Mouse (Mus musculus): Measurements from ENCODE around the gene Vash1. TPM values are rescaled to one million over a fixed set of nuclear protein-coding genes. Genes with fewer than 3 reads are reported as not detected.
A peak's percentile ranks its signal among the peaks of the same experiment; 100 is the strongest.

The Vash1 gene
- polyA plus RNA-seq, 1 experiment from 2014 or later = 2.3 TPM

- no peak overlapping the region for H3K4me3 ChIP-seq
- no peak overlapping the region for H3K9ac ChIP-seq
- H3K36me3 ChIP-seq = no peaks in the 10 kb centered on the region
- WGBS (ENCODE audit: insufficient replicate concordance) = 41% methylated on average over 19 of the region's 19 CpGs
- H3K4me1 ChIP-seq = peaks cover 7% of the 10 kb centered on the region; the same call in 1 of the 2 replicates
- H3K27ac ChIP-seq = no peak overlapping the region
- no peak overlapping the region for H3K4me2 ChIP-seq
- H3K27me3 ChIP-seq (replicated peaks) = no peaks in the 10 kb centered on the region
- ATAC-seq = no peak
- no peaks in the 10 kb centered on the region for H3K9me3 ChIP-seq (replicated peaks)
Measured at GRCm38 (mm10) chr12:86699965-86700926, 21.7 kb downstream of the Vash1 start.

DNA sequence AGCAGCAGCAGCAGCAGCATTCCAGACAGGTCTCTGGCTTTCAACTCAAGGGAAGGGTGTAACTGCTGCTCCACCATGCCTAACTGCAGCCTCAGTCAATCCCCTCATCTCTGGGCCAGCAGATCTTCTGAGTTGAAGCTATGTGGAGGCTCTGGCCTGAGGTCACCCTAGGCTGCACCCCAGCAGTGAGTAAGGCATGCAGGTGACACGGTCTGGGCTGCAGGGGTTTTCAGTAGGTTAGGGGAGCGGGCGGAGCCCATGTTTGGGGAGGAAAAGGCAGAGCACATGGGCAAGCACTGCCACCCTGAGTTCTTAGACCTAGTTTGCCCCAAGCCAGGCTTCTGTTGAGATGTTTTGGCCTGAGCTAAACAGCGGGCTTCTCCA lies 22.4 kb downstream of the Vash1 start:
- 65% methylated on average over 4 of the region's 4 CpGs for WGBS (ENCODE audit: insufficient replicate concordance)
- Histone ChIP-seq H3K36me3 (no peaks in the 10 kb centered on the region), H3K9ac (no peak overlapping the region), H3K9me3 (replicated peaks) (no peaks in the 10 kb centered on the region), H3K4me3 (no peak overlapping the region), H3K4me1 (peaks cover 7% of the 10 kb centered on the region; the same call in 1 of the 2 replicates), H3K27me3 (replicated peaks) (no peaks in the 10 kb centered on the region), H3K4me2 (no peak overlapping the region), H3K27ac (no peak overlapping the region)
- no peak for ATAC-seq

- Histone ChIP-seq H3K4me1 (peaks cover 7% of the 10 kb centered on the region; the same call in 1 of the 2 replicates), H3K9me3 (replicated peaks) (no peaks in the 10 kb centered on the region), H3K27ac (no peak overlapping the region), H3K36me3 (no peaks in the 10 kb centered on the region), H3K27me3 (replicated peaks) (no peaks in the 10 kb centered on the region), H3K4me3 (no peak overlapping the region), H3K4me2 (no peak overlapping the region), H3K9ac (no peak overlapping the region)
- ATAC-seq = no peak
- WGBS (ENCODE audit: insufficient replicate concordance) = 81% methylated on average over 4 of the region's 4 CpGs
Measured at GRCm38 (mm10) chr12:86701491-86701890, 23.0 kb downstream of the Vash1 start.

DNA sequence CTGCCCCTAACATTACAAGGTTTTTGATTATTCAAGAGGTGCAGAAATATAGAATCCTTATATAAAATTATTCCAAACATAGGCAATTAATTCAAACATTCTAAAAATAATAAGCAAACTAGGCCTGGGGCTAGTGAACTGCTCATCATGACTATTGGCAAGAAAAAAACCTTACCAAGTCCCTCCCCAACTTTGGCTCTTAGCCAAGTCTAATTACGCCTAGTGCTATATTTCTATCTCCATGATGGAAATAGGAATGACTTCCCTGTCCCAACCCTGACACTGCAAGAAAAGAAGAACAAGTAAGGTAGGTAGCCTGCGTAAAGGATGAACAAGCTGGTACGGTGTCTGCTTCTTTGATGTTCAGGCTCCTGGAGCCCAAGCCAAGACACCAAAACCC lies 24.2 kb downstream of the Vash1 start:
- 81% methylated on average over 3 of the region's 3 CpGs for WGBS (ENCODE audit: insufficient replicate concordance)
- ATAC-seq = no peak
- no peak overlapping the region for H3K4me2 ChIP-seq
- no peak overlapping the region for H3K9ac ChIP-seq
- no peaks in the 10 kb centered on the region for H3K9me3 ChIP-seq (replicated peaks)
- H3K27ac ChIP-seq = no peak overlapping the region
- H3K36me3 ChIP-seq = no peaks in the 10 kb centered on the region
- H3K4me1 ChIP-seq = peaks cover 7% of the 10 kb centered on the region; the same call in 1 of the 2 replicates
- no peaks in the 10 kb centered on the region for H3K27me3 ChIP-seq (replicated peaks)
- no peak overlapping the region for H3K4me3 ChIP-seq

DNA sequence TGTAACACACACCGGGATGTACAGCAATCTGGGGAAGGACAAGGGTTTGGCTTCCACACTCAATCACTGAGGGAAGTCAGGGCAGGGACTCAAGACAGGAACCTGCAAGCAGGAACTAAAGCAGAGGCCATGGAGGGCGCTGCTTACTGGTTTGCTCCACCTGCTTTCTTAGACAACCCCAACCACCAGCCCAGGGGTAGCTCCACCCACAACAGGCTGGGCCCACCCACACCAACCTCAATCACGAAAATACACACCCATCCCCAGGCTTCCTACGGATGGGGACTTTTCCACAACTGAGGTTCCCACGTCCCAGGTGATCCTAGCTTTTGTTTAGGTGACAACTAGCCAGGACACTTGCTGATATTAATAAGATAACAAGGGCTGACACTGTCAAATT lies 27.3 kb downstream of the Vash1 start:
- no peaks in the 10 kb centered on the region for H3K9me3 ChIP-seq (replicated peaks)
- H3K4me3 ChIP-seq = no peak overlapping the region
- WGBS (ENCODE audit: insufficient replicate concordance) = 68% methylated on average over 5 of the region's 5 CpGs
- no peak overlapping the region for H3K9ac ChIP-seq
- no peak overlapping the region for H3K27ac ChIP-seq
- ATAC-seq = no peak
- no peaks in the 10 kb centered on the region for H3K4me1 ChIP-seq
- H3K4me2 ChIP-seq = no peak overlapping the region
- H3K36me3 ChIP-seq = no peaks in the 10 kb centered on the region
- H3K27me3 ChIP-seq (replicated peaks) = no peaks in the 10 kb centered on the region

DNA sequence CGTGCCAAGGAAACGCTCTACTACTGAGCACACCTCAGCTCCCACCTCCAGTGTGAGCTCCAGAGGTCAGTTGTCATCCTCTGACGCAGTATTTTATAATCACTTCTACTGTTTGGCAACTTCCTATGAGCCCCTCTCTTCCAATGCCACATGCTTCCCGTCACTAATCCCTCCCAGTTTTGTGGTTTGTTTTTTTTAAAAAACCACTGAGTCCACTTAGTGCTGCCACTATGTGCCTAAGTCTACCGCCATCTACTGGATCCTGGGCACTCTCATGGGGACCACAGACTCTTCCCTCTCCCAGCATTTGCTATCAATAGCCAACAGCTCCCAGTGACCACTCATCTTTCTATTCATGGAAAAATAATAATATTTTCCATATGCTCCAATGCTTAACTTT lies 35.5 kb downstream of the Vash1 start:
- Histone ChIP-seq H3K9me3 (replicated peaks) (no peaks in the 10 kb centered on the region), H3K27me3 (replicated peaks) (no peaks in the 10 kb centered on the region), H3K4me3 (no peak overlapping the region), H3K36me3 (no peaks in the 10 kb centered on the region), H3K4me2 (no peak overlapping the region), H3K9ac (no peak overlapping the region), H3K27ac (no peak overlapping the region), H3K4me1 (no peaks in the 10 kb centered on the region)
- no peak for ATAC-seq
- 27% methylated on average over 5 of the region's 5 CpGs for WGBS (ENCODE audit: insufficient replicate concordance)

GRCm38 (mm10) chr12:86715401-86715800 lies 36.9 kb downstream of the Vash1 start:
- no peak for ATAC-seq
- whole genome bisulfite sequencing (ENCODE audit: insufficient replicate concordance) = 39% methylated on average over 5 of the region's 5 CpGs
- no peaks in the 10 kb centered on the region for H3K9me3 ChIP-seq (replicated peaks)

GRCm38 (mm10) chr12:86716962-86717361 lies 38.5 kb downstream of the Vash1 start:
- no peaks in the 10 kb centered on the region for H3K9me3 ChIP-seq (replicated peaks)
- H3K4me1 ChIP-seq = no peaks in the 10 kb centered on the region
- H3K4me3 ChIP-seq = no peak overlapping the region
- H3K27ac ChIP-seq = no peak overlapping the region
- H3K27me3 ChIP-seq (replicated peaks) = no peaks in the 10 kb centered on the region; the same call in 1 of the 2 replicates
- no peaks in the 10 kb centered on the region for H3K36me3 ChIP-seq
- no peak overlapping the region for H3K9ac ChIP-seq
- 78% methylated on average over 11 of the region's 11 CpGs for WGBS (ENCODE audit: insufficient replicate concordance)
- H3K4me2 ChIP-seq = no peak overlapping the region
- no peak for ATAC-seq

More at GRCm38 (mm10) chr12:86715401-86715800, 36.9 kb downstream of the Vash1 start:
- no peak overlapping the region for H3K4me3 ChIP-seq
- H3K4me1 ChIP-seq = no peaks in the 10 kb centered on the region
- no peaks in the 10 kb centered on the region; the same call in 1 of the 2 replicates for H3K27me3 ChIP-seq (replicated peaks)
- no peak overlapping the region for H3K27ac ChIP-seq
- H3K36me3 ChIP-seq = no peaks in the 10 kb centered on the region
- no peak overlapping the region for H3K4me2 ChIP-seq
- H3K9ac ChIP-seq = no peak overlapping the region

- no peaks in the 10 kb centered on the region for H3K36me3 ChIP-seq
- H3K27me3 ChIP-seq (replicated peaks) = no peaks in the 10 kb centered on the region; the same call in 1 of the 2 replicates
- 72% methylated on average over 18 of the region's 18 CpGs for WGBS (ENCODE audit: insufficient replicate concordance)
- ATAC-seq = no peak
- H3K27ac ChIP-seq = no peak overlapping the region
- H3K4me3 ChIP-seq = no peak overlapping the region
- no peak overlapping the region for H3K9ac ChIP-seq
- H3K9me3 ChIP-seq (replicated peaks) = no peaks in the 10 kb centered on the region
- no peak overlapping the region for H3K4me2 ChIP-seq
- peaks cover under 1% of the 10 kb centered on the region; the same call in 1 of the 2 replicates for H3K4me1 ChIP-seq
Measured at GRCm38 (mm10) chr12:86719961-86720639, 41.6 kb downstream of the Vash1 start.

- peaks cover 11% of the 10 kb centered on the region; the same call in 1 of the 2 replicates for H3K4me1 ChIP-seq
- 73% methylated on average over 5 of the region's 5 CpGs for WGBS (ENCODE audit: insufficient replicate concordance)
- no peak for ATAC-seq
- no peak overlapping the region for H3K4me2 ChIP-seq
- no peak overlapping the region for H3K9ac ChIP-seq
- no peak overlapping the region for H3K4me3 ChIP-seq
- no peaks in the 10 kb centered on the region for H3K36me3 ChIP-seq
- H3K27me3 ChIP-seq (replicated peaks) = no peaks in the 10 kb centered on the region; the same call in 1 of the 2 replicates
- no peaks in the 10 kb centered on the region for H3K9me3 ChIP-seq (replicated peaks)
- H3K27ac ChIP-seq = no peak overlapping the region
Measured at GRCm38 (mm10) chr12:86721453-86721852, 43.0 kb downstream of the Vash1 start.

DNA sequence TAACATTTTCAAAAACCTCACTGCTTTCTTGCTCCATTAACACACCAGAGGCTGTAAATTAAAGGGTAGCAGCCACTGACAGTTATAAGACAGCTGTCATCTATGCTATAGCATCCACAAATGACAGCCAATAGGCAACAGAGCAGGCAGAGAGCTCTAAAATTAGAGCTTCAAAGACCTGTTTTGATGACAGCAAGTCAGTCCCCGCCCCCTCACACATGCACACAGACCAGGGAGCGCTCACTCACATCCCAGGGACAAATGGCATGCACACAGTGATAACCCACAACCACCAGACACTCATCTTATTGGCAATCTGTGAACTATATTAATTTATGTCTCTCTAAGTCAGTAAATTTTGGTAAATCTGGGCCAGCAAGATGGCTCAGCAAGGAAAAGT lies 45.8 kb downstream of the Vash1 start:
- Histone ChIP-seq H3K27me3 (replicated peaks) (no peaks in the 10 kb centered on the region; the same call in 1 of the 2 replicates), H3K36me3 (no peaks in the 10 kb centered on the region), H3K27ac (no peak overlapping the region), H3K9ac (no peak overlapping the region), H3K4me1 (peaks cover 11% of the 10 kb centered on the region; the same call in 1 of the 2 replicates), H3K9me3 (replicated peaks) (no peaks in the 10 kb centered on the region), H3K4me3 (no peak overlapping the region), H3K4me2 (no peak overlapping the region)
- ATAC-seq = no peak
- WGBS (ENCODE audit: insufficient replicate concordance) = 67% methylated on average over 2 of the region's 2 CpGs

DNA sequence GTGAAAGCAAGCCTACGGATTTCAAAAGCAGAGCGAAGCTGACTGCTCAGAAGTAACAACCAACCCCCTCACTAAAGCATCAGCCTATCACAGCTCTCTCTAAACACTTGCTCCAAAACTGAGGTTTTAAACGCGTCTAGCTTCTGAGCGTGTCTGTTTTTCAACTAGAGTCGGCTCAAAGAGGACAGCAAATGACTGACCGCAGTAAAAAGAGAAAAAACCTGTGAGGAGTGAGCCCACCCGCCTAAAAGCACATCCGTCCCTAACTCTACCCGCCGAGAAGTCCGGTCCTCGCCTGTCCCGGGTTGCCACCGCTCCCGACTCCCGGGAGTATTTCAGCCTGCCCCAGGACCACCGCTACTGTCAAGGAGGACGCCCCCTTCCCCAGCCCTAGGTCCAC lies 47.2 kb downstream of the Vash1 start:
- WGBS (ENCODE audit: insufficient replicate concordance) = 2% methylated on average over 19 of the region's 19 CpGs
- peak; percentile 49 for ATAC-seq

More for the DNA sequence above, 47.2 kb downstream of the Vash1 start:
- H3K9ac ChIP-seq = peak overlapping the region; percentile 74
- H3K9me3 ChIP-seq (replicated peaks) = no peaks in the 10 kb centered on the region
- H3K4me3 ChIP-seq = peak overlapping the region; percentile 67
- no peaks in the 10 kb centered on the region; the same call in 1 of the 2 replicates for H3K27me3 ChIP-seq (replicated peaks)
- H3K4me1 ChIP-seq = peaks cover 11% of the 10 kb centered on the region; the same call in 1 of the 2 replicates
- H3K4me2 ChIP-seq = peak overlapping the region; percentile 98
- H3K27ac ChIP-seq = no peak overlapping the region
- H3K36me3 ChIP-seq = no peaks in the 10 kb centered on the region

Measured in liver, embryonic 12.5 days (tissue).